Mouse (Mus musculus): ENCODE results near the gene Pou1f1. TPM values are rescaled to one million over a fixed set of nuclear protein-coding genes. Genes with fewer than 3 reads are reported as not detected.

The Pou1f1 gene
- not detected for total RNA-seq (2023)

DNA sequence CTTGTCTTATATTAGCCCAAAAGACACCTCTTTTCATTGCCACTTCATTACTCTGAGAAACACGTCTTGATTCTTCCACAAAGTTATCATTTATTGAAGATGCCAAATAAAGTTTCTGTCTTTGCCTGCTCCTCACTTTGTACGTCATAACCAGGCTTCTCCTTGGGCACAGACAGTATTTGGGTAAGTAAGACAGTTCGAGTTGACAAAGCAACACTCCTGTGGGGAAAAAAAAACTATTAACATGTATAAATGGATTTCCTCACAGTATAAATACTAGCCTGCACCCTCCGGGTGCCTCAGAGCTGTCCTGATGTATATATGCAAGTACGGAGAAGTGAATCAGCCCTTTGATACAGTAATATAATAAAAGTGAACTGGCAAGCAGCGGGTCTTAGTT lies at the start of gene Pou1f1:
Gene Pou1f1, plus strand, starts transcription at position 301 of the 400 bp plus-strand sequence.

DNA sequence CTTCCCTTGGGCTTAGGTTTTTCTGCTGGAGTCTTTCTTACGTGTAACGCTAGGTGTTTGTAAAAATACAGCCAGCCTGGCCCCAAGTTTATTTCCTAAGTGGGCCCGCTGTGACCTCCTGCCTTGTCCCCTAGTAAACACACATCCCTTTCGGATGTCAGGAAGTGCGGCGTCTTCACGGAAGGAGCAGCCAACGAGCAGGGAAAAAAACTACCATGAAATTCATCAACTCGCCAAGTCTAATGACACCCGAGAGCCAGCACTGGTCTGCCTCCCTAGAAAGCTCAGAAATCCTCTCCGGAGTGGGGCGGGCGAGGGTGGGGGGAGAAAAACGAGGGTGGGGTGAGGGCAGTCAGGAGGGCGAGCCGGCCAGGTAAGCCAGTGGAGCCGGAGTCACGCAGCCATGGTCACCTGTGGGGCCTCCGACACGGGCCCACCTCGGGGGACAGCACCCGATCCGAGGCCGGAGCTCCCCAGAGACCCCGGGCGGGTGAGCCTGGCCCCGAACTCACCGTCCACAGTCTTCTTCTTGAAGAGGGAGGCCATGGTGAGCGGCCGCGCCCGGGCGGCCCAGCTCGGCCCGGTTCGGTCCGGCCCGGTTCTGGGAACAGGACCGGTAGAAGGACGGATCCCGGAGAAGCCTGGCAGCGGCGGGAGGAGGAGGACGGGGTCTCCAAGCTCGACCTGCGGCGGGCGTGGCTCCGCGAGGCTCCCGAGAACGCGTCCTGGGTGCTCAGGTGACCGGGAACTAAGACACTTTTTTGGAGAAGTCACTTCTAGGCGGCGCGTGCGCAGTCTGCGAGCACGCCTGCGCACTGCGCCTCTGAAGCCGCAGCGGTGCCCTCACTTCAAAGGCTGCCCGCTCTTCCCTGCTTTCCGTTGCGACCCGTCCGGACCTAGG lies 41.9 kb downstream of the Pou1f1 start, which contains the start of gene Chmp2b:
Gene Chmp2b, minus strand, starts transcription at position 764 of the 901 bp plus-strand sequence.

Other genes with a start within 250 kb of the Pou1f1 start
- gene Chmp2b, start 42.2 kb downstream of the Pou1f1 start, total RNA-seq (2023), result 10 to 100 TPM; 33.0 to 37.4 TPM

Measured in neutrophil, adult 83 days (primary cell).